Mouse (Mus musculus): Measurements from ENCODE around the gene Runx2. TPM values are rescaled to one million over a fixed set of nuclear protein-coding genes. Genes with fewer than 3 reads are reported as not detected.
A peak's percentile ranks its signal among the peaks of the same experiment; 100 is the strongest.

The Runx2 gene
- polyA plus RNA-seq, 1 experiment = 38.4 TPM

DNA sequence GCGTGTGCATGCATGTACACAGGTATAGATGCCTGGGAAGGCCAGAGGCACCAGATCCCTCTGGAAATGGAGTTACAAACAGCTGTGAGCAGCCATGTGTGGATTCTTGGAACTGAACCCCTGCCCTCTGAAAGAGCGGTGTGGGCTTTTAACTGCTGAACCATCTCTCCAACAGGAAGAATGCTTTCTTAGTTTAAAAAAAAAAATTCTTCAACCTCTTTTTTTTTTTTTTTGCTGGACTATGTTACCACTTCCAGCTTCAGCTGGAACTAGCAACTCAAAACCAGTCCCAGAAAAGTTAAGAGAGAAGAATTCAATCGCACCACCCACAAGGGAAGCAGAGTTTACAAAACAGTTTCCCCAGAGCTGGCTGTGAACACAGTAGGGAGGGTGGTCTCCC lies 295.2 kb downstream of the Runx2 start:
- TF ChIP-seq POLR2A (IDR thresholded peaks at IDR 0.05; ENCODE audit: low read depth, low read length) (no peak), CTCF (IDR thresholded peaks at IDR 0.05; ENCODE audit: borderline replicate concordance, insufficient read depth, low read length) (no peak)
- no peak overlapping the region for H3K27ac ChIP-seq (ENCODE audit: insufficient read depth, low read length)

DNA sequence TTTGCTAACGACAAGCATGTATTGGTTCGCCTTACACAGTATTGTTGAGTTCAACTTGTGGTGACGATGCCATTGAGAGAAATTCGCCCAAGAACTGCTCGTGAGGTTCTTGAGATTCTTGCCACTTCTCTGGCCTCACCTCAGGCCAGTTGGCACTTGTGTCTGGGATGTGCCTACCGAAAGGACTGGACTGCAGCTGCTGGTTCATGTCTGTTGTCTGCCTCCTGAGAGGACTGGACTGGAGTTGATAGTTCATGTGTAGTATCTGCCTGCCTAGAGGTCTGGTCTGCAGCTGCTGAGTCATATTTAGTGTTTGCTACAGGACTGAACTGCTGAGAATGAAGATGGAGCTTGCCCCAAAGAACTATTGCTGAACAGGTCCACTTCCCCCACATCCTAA lies 296.4 kb downstream of the Runx2 start:
- H3K4me3 ChIP-seq (ENCODE audit: insufficient read depth, low read length) = no peak overlapping the region
- H3K4me1 ChIP-seq (ENCODE audit: control insufficient read depth, insufficient read depth, low read length) = no peaks in the 10 kb centered on the region
- no peak overlapping the region for H3K27ac ChIP-seq (ENCODE audit: insufficient read depth, low read length)
- TF ChIP-seq POLR2A (IDR thresholded peaks at IDR 0.05; ENCODE audit: low read depth, low read length) (no peak), CTCF (IDR thresholded peaks at IDR 0.05; ENCODE audit: borderline replicate concordance, insufficient read depth, low read length) (no peak)

More for the DNA sequence above, 295.2 kb downstream of the Runx2 start:
- no peak overlapping the region for H3K4me3 ChIP-seq (ENCODE audit: insufficient read depth, low read length)
- no peaks in the 10 kb centered on the region for H3K4me1 ChIP-seq (ENCODE audit: control insufficient read depth, insufficient read depth, low read length)

DNA sequence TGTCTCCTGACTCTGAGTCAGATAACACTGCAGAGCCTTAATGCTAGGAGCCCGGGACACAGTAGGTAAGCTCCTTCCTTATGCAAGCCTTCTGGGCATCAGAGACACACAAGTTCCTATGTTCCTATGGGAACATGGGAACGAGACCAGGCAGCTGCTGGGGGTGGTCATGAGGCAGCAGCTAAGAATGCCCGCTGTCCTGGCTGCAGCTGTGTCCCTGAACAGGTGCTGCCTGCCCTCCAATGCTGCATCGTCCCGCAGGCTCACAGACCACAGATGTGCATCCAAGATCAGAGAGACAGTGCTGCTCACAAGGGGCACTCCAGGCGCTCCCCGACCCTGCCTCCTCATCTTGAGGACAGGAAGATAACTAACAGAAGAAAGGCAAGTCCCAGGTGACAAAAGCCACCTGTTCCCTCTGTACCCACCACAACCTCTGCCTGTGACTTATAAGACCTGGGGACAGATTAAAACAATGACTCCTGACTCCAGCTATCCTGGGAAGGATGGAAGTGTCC lies 306.3 kb downstream of the Runx2 start:
- H3K4me1 ChIP-seq (ENCODE audit: control insufficient read depth, insufficient read depth, low read length) = no peaks in the 10 kb centered on the region
- no peak overlapping the region for H3K4me3 ChIP-seq (ENCODE audit: insufficient read depth, low read length)
- H3K27ac ChIP-seq (ENCODE audit: insufficient read depth, low read length) = no peak overlapping the region
- no peak for TF ChIP-seq POLR2A (IDR thresholded peaks at IDR 0.05; ENCODE audit: low read depth, low read length)
- TF ChIP-seq CTCF (IDR thresholded peaks at IDR 0.05; ENCODE audit: borderline replicate concordance, insufficient read depth, low read length) = no peak

DNA sequence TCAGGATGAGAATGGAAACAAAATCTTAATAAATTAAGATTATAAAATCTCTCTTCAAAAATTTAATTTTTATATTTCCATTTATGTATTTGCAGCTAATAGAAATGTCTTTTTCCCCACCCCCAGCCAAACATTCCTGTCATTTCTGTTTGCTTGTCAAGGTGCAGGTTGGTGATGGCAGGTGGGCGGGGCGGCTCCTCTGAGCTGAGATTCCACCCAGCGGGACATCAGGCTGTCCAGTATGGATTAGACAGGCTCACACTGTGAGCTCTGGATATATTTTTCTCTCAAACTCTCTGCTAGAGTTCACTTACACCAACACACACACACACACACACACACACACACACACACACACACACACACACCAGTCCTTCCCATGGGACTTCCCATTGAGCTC lies 306.9 kb downstream of the Runx2 start:
- no peaks in the 10 kb centered on the region for H3K4me1 ChIP-seq (ENCODE audit: control insufficient read depth, insufficient read depth, low read length)
- no peak overlapping the region for H3K4me3 ChIP-seq (ENCODE audit: insufficient read depth, low read length)
- TF ChIP-seq POLR2A (IDR thresholded peaks at IDR 0.05; ENCODE audit: low read depth, low read length) = no peak
- TF ChIP-seq CTCF (IDR thresholded peaks at IDR 0.05; ENCODE audit: borderline replicate concordance, insufficient read depth, low read length) = no peak
- H3K27ac ChIP-seq (ENCODE audit: insufficient read depth, low read length) = no peak overlapping the region

DNA sequence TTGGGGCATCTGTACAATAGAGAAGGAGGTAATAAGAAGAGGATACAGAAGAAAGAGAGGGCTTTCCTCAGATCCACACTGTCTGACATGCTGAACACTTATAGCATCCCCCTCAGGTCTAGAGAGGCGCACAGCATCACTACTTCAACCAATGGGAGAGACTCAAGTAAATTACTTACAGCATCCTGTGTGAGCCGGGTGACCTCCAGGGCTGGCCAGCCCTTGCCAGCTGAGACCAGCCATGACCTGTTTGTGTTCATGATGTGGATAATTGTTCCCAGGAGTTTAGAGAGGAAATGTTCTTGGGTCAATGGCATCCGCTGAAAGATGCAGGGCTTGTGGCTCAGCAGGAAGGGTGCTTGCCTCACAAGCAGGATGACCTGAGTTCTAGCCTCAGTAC lies 308.1 kb downstream of the Runx2 start:
- no peak for TF ChIP-seq CTCF (IDR thresholded peaks at IDR 0.05; ENCODE audit: borderline replicate concordance, insufficient read depth, low read length)
- TF ChIP-seq POLR2A (IDR thresholded peaks at IDR 0.05; ENCODE audit: low read depth, low read length) = no peak
- Histone ChIP-seq H3K4me3 (ENCODE audit: insufficient read depth, low read length) (no peak overlapping the region), H3K27ac (ENCODE audit: insufficient read depth, low read length) (no peak overlapping the region), H3K4me1 (ENCODE audit: control insufficient read depth, insufficient read depth, low read length) (peaks cover 8% of the 10 kb centered on the region; the same call in 1 of the 2 replicates)

DNA sequence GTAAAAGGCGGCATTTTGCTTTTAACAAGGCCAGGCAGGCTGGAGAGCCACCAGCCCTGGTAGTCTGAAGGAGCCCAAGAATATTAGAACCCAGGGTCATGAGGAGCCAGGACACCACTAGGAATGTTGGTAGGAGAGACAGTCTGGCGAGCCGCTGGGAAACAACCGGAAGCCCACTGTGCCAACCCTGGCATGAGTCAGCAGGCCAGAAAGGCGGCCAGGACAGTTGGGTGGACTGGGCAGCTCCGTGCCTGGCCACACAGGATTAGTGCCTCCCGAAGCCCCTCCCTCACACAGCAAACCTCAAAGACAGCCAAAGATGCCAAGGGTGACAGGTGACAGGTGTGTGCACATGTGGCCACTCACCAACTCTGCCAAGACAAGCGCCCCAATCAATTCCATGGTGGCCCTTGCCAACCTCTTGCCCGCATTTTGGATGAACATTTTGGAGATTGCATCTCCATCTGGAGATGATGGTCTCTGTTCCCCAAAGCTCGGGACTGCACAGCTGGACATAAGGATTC lies 309.7 kb downstream of the Runx2 start:
- Histone ChIP-seq H3K4me1 (ENCODE audit: control insufficient read depth, insufficient read depth, low read length) (peaks cover 11% of the 10 kb centered on the region; the same call in 1 of the 2 replicates), H3K27ac (ENCODE audit: insufficient read depth, low read length) (no peak overlapping the region), H3K4me3 (ENCODE audit: insufficient read depth, low read length) (no peak overlapping the region)
- TF ChIP-seq CTCF (IDR thresholded peaks at IDR 0.05; ENCODE audit: borderline replicate concordance, insufficient read depth, low read length) = no peak
- no peak for TF ChIP-seq POLR2A (IDR thresholded peaks at IDR 0.05; ENCODE audit: low read depth, low read length)

DNA sequence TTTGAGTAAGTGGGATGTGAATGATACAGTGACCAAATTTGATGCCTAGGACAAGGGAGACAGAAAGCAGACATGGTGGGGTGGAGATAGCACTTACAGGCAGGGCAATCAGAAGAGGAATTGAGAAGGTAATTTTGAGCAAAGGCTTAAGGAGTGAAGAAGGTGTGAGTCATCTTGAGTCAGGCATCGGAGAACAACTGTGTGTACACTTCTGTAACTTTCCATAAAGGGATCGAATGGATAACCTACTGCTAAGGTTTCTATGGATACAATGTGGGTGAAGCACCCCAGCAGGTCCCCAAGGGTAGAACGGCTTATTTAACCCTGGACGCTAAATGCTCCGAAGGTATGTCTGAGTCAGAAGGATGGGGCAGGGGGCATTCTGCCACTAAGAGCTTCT lies 312.4 kb downstream of the Runx2 start:
- Histone ChIP-seq H3K4me1 (ENCODE audit: control insufficient read depth, insufficient read depth, low read length) (peaks cover 11% of the 10 kb centered on the region; the same call in 1 of the 2 replicates), H3K27ac (ENCODE audit: insufficient read depth, low read length) (peak overlapping the region; percentile 83), H3K4me3 (ENCODE audit: insufficient read depth, low read length) (no peak overlapping the region)
- TF ChIP-seq POLR2A (IDR thresholded peaks at IDR 0.05; ENCODE audit: low read depth, low read length) (no peak), CTCF (IDR thresholded peaks at IDR 0.05; ENCODE audit: borderline replicate concordance, insufficient read depth, low read length) (no peak)

DNA sequence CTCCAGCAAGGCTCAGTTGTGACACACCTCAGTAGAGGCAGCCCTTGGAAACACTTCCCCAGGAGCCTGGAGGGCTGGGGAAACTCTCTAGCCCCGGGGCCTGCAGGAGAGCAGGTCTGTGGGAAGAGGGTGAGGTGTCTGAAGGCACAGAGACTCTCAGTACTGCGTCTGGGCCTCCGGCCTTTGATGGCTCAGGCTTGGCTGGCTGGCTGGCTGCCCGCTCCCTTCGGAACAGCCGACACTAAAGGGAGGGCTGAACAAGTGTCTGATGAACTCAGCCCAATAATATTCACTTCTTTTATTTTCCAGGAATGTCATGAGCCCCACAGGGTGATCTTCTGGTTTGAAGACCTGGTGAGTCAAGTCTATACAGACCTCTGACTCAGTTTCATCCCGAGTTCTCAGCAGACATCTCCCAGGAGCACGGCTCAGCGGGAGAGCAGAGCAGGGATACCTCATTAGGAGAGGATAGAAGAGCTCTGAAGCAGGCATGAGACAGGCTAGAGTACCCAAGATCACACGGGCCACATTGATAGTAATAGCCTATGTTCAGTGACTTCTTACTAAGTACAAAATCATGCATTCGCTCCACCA lies 314.2 kb downstream of the Runx2 start:
- H3K4me3 ChIP-seq (ENCODE audit: insufficient read depth, low read length) = no peak overlapping the region
- peak overlapping the region; percentile 98 for H3K27ac ChIP-seq (ENCODE audit: insufficient read depth, low read length)
- peaks cover 11% of the 10 kb centered on the region; the same call in 1 of the 2 replicates for H3K4me1 ChIP-seq (ENCODE audit: control insufficient read depth, insufficient read depth, low read length)
- TF ChIP-seq POLR2A (IDR thresholded peaks at IDR 0.05; ENCODE audit: low read depth, low read length) = no peak

DNA sequence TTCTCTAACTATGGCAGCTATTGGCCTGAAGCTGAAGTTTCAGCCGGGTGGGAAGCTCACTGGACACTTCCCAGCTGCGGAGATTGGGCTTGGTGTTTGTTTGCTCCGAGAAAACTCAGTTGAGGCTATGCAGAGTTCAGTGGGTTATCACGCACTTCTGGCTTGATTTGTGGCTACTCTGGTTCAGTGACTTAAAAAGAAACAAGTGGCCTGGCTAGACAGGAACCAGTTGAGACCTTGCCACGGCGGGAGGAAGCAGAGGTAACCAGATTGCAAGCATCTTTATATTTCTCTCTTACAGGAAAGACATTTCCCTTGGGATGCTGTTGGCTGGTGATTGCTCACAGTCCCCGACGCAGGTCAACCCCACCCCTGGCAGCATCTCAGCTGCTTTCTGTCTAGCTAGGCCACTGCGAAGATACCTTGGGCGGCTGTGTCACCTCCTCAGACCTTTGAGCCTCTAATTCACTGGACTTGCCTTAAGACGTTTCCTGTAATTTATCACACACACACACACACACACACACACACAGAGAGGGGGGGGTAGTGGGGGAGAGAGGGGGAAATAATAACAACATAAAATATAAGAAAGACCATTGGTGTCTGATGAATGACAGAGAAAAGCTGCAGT lies 324.3 kb downstream of the Runx2 start:
- Histone ChIP-seq H3K4me3 (ENCODE audit: insufficient read depth, low read length) (no peak overlapping the region), H3K4me1 (ENCODE audit: control insufficient read depth, insufficient read depth, low read length) (no peaks in the 10 kb centered on the region), H3K27ac (ENCODE audit: insufficient read depth, low read length) (no peak overlapping the region)
- TF ChIP-seq POLR2A (IDR thresholded peaks at IDR 0.05; ENCODE audit: low read depth, low read length) (no peak), CTCF (IDR thresholded peaks at IDR 0.05; ENCODE audit: borderline replicate concordance, insufficient read depth, low read length) (no peak)

DNA sequence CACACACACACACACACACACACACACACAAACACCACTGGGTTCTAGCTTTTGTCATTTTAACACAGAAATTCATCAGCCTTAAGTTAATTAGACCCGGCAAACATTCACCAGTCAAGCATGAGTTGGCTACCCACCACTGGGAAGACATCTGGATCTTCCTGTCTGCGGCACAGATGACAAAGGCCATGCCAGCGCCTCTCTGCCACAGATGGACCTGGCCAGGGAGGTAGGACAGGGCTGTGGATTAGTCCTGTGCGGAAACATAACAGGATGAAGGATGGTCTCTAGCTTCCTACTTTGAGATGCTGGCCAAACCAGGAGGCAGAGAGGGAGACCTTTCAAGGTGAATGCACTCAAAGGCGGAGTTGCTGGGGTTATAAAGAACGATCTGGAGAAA lies 325.3 kb downstream of the Runx2 start:
- H3K27ac ChIP-seq (ENCODE audit: insufficient read depth, low read length) = no peak overlapping the region
- H3K4me3 ChIP-seq (ENCODE audit: insufficient read depth, low read length) = no peak overlapping the region
- H3K4me1 ChIP-seq (ENCODE audit: control insufficient read depth, insufficient read depth, low read length) = no peaks in the 10 kb centered on the region
- TF ChIP-seq POLR2A (IDR thresholded peaks at IDR 0.05; ENCODE audit: low read depth, low read length) = no peak
- no peak for TF ChIP-seq CTCF (IDR thresholded peaks at IDR 0.05; ENCODE audit: borderline replicate concordance, insufficient read depth, low read length)

Measured in embryonic fibroblast, embryonic 13.5 days (primary cell).